Mouse (Mus musculus): ENCODE results near the gene Gm14440. TPM values are rescaled to one million over a fixed set of nuclear protein-coding genes. Genes with fewer than 3 reads are reported as not detected.
"Not testable (repeated sequence)": the region's sequence is repeated elsewhere in the genome, so short reads cannot be mapped to it uniquely, and the experiment has no call there.

Gene Gm14440
- not detected in 2 replicates for polyA plus RNA-seq (2015; fragmentation: Nextera tagmentation; extraction: Ambion mirVana)

DNA sequence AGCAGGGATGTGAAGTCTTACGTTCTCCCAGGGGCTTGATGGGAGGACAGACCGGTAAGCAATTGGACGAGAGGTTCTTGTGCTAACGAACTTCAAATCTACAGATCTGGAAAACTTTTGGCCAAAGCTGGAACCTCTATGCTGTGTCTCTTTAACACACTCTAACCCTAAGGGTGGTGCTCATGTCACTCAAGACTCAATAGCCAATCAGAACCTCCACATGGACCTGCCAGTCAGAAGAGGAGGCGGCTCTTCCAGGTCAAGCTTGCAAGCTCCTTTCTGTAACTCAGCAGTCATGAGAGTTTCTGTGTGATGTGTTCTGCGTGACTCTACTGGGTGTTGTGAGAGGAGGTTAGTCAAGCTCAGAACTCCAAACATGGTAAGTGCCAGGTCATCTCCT, at the start of gene Gm14440:
Gene Gm14440, plus strand, starts transcription at position 301 of the 400 bp plus-strand sequence.
- ATAC-seq; H3K36me3 ChIP-seq (ENCODE audit: control insufficient read depth, insufficient read depth, low read length); H3K9me3 ChIP-seq (replicated peaks; ENCODE audit: control insufficient read depth, low read length, poor library complexity, severe bottlenecking); H3K4me2 ChIP-seq (ENCODE audit: low read length); H3K4me1 ChIP-seq (ENCODE audit: control insufficient read depth, insufficient read depth, low read length); H3K9ac ChIP-seq (ENCODE audit: low read depth, low read length); H3K4me3 ChIP-seq (ENCODE audit: low read depth, low read length); H3K27me3 ChIP-seq (ENCODE audit: control insufficient read depth, insufficient read depth, low read depth, low read length); H3K27ac ChIP-seq (ENCODE audit: low read length): not testable (repeated sequence)
- WGBS: no CpG with 5 or more reads among the region's 6 CpGs

Other genes starting within 250 kb of the Gm14440 start
- 0.55 and 0.91 TPM in 2 replicates for gene Gm14393, start 207.3 kb upstream of the Gm14440 start, polyA plus RNA-seq (2015; fragmentation: Nextera tagmentation; extraction: Ambion mirVana)
- gene Gm14399, start 133.1 kb upstream of the Gm14440 start, polyA plus RNA-seq (2015; fragmentation: Nextera tagmentation; extraction: Ambion mirVana): 5.7 and 6.6 TPM in 2 replicates
- gene Gm14443, start 99.3 kb upstream of the Gm14440 start, polyA plus RNA-seq (2015; fragmentation: Nextera tagmentation; extraction: Ambion mirVana): 1.3 and 1.5 TPM in 2 replicates
- 7.3 and 9.8 TPM in 2 replicates for gene Gm14391, start 68.2 kb upstream of the Gm14440 start, polyA plus RNA-seq (2015; fragmentation: Nextera tagmentation; extraction: Ambion mirVana)
- gene Gm4631, start 63.1 kb downstream of the Gm14440 start, polyA plus RNA-seq (2015; fragmentation: Nextera tagmentation; extraction: Ambion mirVana): 21.7 and 22.2 TPM in 2 replicates
- gene Zfp968, start 97.3 kb downstream of the Gm14440 start, polyA plus RNA-seq (2015; fragmentation: Nextera tagmentation; extraction: Ambion mirVana): 3.9 and 4.0 TPM in 2 replicates
- 14.5 and 15.3 TPM in 2 replicates for gene Gm4724, start 160.7 kb downstream of the Gm14440 start, polyA plus RNA-seq (2015; fragmentation: Nextera tagmentation; extraction: Ambion mirVana)
- gene Zfp965, start 194.9 kb downstream of the Gm14440 start, polyA plus RNA-seq (2015; fragmentation: Nextera tagmentation; extraction: Ambion mirVana): 7.3 and 8.2 TPM in 2 replicates